Mouse (Mus musculus) megakaryocyte-erythroid progenitor cell, adult 5-6 weeks (primary cell): ENCODE data around the gene Mrm2. TPM values are rescaled to one million over a fixed set of nuclear protein-coding genes. Genes with fewer than 3 reads are reported as not detected.

Experiments
- ATAC-seq: replicated peaks from 2 replicates; pipeline ENCODE4 v1.8.0; 2016; ENCODE audit warnings: mild to moderate bottlenecking, inconsistent platforms; ENCODE audit not compliant: severe bottlenecking, poor library complexity, low FRiP score, low TSS enrichment
- total RNA-seq, 2 experiments: library from RNA; stranded (forward) in 1 of 2; stranded (reverse) in 1 of 2; fragments of 200-1000, 215-1000 nt in 1 of 2; fragments of >200 nt in 1 of 2; fragmentation: Nextera tagmentation in 1 of 2; gene quantifications; 2 replicates each; pipeline ENCODE4 v1.2.3; 2014 to 2017

The Mrm2 gene
- total RNA-seq, 2 experiments from 2014 or later = 6.0 to 13.5 TPM

DNA sequence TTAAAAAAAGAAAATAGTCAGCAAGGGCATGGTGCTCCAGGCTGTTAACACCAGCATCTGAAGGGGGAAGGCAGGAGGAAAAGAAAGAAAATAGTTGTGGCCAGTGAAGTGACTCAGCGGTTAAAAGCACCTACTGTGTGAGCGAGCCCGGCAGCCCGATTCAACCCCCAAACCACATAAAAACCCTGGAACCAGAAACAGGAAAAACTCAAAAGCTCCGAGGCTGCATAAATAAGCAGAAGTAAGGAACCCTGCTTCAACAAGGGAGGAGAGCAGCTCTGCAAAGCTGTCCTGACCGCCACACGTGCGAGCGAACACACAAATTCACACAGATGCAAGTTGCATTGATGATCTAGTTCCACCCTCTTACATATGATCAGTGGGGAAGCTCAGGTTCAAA is 18.2 kb upstream of the Mrm2 start:
- ATAC-seq = no peak

DNA sequence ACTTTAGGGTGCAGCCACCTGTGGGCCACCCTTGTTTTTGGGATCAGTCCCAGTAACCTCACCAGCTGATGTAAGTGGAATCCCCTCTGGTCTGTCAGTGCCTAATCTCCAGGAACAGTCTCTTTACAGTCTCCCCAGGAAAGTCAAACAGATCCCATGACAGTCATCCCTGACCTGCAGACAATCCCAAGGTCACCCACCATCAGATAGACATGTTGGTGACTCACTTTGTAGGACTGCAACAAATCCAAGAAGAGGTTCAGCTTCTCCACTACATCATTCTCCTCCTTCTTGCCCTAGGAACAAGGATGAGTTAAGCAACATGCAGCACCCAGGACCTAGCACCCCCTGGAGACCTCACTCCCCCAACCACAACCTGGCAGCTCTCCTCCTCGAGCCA is 14.4 kb upstream of the Mrm2 start:
- no peak for ATAC-seq

DNA sequence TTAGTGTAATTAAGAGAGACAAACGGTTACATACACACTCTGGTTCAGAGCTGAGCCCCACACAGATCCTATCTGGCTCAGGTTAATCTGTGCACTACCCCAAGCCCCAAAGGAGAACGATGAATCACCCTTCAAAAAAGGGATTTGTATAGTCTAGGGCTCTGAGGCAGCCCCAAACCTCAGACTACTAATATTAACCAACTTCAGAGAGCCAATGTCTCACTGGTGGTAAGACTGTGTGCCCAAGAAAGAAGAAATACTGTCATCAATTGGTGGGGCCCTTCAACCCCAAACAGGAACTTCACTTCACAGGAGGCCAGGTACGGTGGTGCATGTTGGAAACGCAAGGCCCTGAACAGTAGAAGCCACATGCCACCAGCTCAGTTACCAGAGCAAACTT is 13.5 kb upstream of the Mrm2 start:
- ATAC-seq = no peak

DNA sequence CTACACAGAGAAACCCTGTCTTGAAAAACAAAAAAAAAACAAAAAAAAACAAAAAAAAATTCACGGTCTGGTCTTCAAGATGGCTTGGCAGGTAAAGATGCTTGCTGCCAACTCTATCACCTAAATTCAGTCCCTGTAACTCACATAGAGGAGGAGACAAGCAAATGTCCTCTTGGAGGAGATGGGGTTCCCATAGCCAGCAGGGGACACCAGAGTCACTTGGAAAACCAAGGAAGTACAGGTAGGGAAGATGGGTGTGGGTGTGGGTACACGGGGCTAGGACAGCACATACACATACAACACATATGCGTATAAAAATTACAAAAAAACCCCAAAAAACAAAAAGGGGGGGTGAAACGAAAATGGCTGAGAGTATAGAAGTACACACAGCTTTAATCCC is 11.2 kb upstream of the Mrm2 start:
- no peak for ATAC-seq

DNA sequence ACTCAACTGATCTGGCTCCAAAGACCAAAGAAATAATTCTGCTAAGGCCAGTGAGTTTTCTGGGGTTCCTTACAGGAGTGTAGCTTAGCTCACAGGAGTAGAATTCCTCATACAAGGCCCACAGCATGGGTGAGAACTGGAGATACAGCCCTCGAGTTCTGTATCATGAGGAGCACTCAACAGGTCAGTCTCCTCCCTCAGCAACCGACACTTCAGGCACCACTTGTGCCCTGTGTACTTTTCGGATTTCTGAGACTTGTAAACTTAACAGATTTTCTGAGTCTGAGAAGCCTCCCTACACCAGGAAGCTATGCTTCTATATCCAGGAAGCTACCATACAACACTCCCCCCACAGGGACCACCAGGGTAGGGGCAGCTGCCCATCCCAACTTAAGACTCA is 8.1 kb upstream of the Mrm2 start:
- no peak for ATAC-seq

DNA sequence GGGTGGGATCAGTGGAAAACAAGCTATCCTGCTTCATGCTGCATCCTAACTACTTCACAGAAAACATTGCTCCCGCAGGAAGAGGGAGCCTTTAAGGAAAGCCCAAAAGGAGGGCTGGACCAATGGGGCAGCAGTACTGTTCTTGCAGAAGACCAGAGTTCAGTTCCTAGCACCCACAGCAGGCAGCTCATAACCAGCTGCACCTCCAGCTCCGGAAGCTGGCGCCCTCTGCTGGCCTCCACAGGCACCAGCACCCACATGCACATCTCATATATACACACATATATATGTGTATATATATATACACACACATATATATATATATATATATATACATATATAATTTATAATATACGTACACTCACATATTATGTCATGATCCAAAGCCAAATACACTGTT is 7.1 kb upstream of the Mrm2 start:
- no peak for ATAC-seq

DNA sequence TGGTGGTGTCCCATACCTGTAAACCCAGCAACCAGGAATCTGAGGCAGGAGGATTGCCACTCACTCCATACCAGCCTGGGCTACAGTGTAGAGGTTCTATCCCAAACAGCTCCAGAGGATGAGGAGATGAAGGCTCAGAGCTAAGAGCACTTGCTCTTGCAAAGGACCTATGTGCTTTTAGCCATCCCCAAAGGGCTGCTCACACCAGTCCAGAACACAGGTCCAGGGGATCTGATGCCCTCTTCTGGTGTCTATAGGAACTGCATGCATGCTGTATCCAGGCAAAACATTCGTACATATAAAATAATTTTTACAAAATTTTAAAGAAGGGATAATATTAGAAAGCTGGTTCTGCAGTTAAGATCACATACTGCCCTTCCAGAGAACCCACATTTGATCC is 5.0 kb upstream of the Mrm2 start:
- no peak for ATAC-seq

DNA sequence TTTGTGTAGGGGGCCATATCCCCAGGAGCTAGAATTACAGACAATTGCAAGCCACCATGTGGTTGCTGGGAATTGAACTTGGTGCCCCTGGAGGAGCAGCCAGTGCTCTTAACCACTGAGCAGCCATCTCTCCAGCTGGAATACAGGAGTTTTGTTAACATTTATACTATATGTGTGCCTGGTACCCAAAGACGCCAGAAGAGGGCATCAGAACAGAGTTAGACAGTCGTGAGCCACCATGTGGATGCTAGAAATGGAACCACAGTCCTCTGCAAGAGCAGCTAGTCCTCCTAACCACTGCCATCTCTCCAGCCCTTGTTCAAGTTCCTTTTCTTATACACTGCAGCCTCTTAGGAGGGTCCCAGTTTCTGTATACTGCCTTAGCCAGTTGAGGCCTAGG is 1.9 kb upstream of the Mrm2 start:
- ATAC-seq = peak; percentile 45

DNA sequence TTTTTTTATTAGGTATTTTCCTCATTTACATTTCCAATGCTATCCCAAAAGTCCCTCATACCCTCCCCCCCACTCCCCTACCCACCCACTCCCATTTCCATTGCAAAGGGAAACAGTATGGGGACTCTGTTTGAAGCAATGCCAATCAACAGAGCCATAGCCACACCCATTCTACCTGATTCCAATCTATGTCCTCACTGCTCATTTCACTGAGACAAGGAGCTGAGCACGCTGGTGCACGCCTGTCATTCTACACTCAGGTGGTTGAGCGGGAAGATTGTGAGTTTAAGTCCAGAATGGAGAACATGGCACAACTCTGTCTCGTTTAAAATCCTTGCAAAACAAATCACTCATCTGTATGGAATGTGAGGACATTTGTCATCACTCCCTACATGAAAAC is 821 bp upstream of the Mrm2 start:
- 0 out of 2 replicates have a peak, but pooled peaks have one; percentile 22 for ATAC-seq

DNA sequence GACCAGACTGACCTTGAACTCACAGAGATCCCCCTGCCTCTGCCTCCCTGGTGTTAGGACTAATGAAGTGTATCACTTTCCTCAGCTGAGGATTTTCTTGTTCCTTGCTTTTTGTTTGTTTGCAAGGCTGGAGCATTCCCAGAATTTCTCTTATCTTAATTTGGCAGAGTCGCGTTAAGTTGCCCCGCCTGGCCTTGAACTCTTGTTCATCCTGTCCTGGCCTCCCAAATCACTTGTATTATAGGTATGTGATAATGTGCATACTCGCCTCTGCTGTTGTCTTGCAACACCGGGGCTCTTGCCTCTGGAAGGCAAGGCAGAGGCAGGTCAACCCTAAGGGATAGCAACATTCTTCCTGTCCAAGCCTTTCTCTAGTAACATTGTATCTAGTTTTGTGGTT is 7.6 kb downstream of the Mrm2 start:
- no peak for ATAC-seq

DNA sequence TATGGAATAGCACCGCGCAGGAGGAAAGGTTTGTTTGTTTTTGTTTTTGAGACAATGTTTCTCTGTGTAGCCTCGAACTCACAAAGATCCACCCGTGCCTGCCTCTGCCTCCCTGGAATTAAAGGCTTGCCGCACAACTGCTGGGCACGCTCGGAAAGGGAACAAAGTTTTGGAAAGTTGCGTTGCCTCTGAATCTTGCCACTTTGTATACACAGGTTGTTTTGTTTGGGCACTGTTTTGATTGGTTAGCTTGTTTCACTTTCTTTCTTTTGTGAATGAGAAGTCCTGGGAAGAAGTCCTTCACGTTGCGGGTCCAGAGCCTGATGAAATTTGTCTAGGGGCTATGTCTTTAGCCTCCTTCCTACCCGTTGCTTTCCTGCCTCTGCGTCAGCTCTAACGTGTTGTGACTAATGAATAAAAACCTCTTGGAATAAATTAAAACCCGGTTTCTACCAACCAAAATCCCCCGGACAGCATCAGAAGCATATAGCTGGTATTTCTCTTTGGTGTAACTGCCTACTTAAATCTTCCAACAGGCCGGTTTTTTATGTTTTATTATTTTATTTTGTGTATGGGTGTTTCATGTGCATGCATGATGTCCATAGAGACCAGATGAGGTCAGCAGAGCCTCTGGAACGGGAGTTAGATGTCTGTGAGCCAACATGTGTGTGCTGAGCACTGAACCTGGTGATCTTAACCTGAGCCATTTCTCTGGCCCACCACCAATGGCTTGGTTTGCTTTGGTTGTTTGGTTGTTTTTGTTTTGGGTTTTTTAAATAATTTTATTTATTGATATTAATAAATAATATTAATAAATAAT is 9.7 kb downstream of the Mrm2 start:
- peak; percentile 27 for ATAC-seq

DNA sequence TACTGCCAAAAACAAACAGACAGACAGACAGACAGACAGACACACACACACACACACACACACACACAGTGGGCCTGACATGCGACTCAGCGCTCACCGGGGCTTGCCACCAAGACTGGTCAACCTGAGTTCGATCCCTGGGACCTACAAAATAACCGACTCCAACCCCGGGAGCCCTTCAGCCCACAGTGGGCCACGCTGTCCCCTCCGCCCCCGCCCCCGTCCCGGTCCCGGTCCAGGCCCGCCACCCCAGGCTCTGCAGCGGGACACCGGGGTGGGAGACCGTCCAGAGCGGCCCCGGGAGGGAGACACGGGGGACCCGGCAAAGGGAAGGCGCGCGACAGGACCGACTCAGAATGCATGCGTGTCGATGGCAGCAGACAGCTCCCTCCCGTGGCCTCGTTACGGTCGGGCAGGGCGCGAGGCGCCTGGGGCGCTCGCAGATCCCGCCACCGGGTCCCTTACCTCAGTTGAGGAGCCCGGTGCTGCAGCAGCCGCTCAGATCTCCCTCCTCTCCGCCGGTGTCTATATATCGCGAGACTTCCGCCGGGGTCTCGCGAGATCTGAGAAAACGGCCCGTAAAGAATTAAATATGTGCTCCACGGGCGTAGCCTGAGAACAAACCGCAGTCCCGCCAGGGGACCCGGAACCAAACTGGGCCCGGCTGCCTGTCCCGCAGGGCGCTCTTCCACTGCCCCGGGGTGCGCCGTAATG is 10.5 kb downstream of the Mrm2 start, which contains the start of the genes Mad1l1 and Nudt1:
TSS of gene Mad1l1 (minus strand) at position 511 of the 714 bp plus-strand sequence.
TSS of gene Nudt1 (plus strand) at position 615 of the 714 bp plus-strand sequence.
- ATAC-seq = peak; percentile 84

DNA sequence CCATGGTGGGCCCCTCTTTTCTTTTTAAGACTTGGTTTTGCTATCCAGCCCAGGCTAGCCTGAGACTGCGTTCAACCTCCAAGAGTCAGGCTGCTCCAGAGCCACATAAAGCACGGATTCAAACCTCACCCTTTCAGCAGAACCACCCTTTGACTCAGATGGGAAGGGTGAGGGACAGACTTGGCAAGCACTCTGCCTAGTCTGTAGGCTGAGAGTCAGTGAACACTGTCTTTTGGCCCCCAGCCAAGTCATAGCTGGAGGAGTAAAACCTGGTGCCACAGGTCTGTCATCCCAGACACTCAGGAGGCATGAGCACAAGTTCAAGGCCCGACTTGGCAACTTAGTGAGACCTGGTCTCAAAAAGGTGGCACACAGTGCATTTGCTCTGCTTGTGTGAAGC is 15.0 kb downstream of the Mrm2 start:
- no peak for ATAC-seq

DNA sequence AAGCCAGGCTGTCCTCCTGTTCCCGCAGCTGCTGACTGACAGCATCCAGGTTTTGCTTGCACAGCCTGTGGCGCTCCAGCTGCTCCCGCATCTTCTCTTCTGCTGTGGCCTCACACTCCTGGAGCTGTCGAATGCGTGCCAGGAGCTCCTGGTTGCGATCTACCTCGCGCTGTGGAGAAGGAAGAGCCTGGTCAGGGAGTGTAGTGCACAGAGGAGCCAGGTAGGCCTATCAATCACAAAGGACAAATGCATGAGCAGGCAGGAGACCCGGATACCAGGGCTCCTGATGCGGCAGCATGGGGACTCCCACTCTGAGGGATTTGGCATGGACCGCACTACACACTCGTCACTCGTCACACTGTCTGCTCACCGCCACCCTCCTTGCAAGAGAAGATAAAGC is 24.1 kb downstream of the Mrm2 start:
- ATAC-seq = no peak

DNA sequence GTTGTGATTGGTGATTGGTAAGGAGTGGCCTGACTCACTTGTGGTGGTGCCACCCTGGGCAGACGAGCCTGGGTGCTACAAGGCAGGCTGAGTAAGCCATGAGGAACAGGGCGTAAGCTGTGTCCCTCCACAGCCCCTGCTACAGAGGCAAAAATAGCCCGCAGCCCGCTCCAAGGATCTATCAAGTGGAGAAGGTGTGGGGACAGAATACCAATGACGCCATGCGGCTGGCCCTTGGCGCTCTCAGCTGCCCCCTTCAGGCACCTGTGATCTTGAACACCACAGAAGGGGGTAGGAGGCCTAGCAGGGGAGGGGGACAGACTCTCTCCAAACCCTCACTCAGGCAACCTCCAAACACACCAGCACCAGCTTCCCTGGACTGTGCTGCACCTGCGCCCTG is 25.7 kb downstream of the Mrm2 start:
- ATAC-seq = no peak

DNA sequence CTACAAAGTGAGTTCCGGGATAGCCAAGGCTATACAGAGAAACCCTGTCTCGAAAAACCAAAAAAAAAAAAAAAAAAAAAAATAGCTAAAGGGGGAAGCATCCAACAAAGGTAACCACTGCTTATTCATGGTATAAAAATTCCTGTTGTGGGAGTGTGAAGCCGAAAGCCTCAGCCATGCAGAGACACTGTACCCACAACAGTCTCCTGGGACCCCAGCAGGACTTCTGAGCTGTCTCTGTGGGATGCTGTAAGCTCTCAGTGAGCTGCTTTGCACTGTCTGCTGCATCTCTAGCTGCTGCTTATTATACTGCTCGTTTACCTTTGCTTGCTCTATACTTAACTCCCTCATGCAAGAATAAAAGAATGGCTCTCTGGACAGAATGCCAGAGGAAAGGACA is 33.4 kb downstream of the Mrm2 start:
- ATAC-seq = no peak

DNA sequence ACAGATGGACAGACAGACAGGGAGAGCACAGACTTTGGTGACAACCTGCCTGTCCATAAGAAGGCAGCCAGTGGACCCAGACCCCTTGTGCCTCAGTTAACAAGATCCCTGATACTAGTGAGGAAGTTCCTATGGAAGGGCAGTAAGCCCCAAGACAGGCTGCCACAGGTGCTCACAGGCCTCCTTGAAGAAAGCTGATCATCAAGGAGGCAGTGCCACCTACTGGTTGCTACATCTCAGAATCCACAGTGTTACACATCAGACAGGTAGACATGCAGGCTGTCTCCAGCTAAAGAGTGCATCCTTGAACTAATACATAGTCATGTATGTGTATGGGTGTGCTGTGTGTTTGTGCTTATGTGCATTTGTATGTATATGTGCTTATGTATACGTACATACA is 39.5 kb downstream of the Mrm2 start:
- ATAC-seq = peak; percentile 50; the same call in 1 of the 2 replicates

DNA sequence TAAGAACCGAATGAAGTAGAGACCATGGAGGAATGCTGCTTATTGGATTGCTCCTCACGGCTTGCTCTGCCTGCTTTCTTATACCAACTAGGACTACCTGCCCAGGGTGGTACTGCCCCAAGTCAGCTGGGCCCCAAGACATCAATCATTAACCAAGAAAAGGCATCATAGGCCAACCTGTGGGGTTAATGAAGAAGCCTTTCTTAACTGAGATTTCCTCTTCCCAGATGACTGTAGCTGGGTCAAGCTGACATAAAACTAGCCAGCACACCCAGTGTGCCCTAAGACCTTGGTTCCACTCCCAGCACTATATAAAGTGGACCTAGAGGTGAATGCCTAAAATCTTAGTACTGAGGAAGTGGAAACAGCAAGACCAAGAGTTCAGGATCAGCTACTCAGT is 42.5 kb downstream of the Mrm2 start:
- ATAC-seq = no peak

DNA sequence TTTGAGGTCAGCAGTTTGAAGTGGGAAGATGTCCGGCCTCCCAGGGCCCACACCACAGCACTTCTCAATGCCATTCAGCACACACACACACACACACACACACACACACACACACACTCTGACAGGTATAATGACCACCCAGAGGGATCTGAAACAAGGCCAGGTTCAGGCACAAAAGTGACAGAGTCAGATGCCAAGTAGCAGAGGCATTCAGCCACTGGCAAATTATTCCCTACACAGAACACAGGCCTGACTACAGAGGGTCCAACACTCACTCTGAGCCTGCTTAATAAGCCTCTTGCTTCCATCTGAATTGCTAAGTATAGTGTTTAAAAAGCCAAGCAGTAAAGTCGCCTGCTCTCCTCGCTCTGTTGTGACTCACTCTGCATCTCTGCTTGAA is 43.4 kb downstream of the Mrm2 start:
- no peak for ATAC-seq

DNA sequence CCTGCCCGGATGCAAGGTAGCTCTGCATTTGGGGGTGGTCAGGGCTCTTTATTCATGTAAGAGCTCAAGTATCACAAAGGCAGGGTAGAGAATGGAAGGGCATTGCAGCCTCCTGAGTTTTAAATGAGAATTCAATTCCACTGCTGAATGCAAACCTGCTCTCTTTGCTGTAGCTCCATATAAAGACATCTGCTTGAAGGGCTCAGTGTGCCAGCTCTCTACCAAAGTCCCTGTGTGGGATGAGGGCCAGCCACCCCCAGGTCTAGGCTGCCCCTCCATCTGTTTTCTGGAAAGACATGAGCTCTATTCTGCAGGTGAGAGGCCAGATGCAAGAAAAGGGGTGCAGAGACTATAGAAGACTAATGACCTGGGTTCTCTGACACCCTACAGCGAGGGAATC is 46.9 kb downstream of the Mrm2 start:
- no peak for ATAC-seq

DNA sequence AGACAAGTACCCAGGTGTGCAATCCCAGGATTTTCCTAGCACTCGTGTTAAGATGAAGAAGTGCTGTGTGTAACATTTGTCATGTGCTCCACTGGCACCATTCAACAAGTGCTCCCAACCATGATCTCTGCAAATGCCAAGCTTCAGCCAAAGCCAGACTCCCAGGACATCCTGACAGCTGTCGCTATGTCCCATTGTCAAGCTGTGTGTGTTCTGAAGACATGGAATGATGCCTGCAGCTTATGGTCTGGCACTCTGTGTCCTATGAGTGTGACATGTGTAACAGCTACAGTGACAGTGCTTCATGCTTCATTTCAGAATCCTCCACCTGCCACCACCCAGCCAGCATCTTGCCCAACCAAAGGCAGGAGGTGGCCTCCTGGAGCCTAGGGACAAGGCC is 47.7 kb downstream of the Mrm2 start:
- no peak for ATAC-seq
